Mouse (Mus musculus) heart, embryonic 14.5 days (tissue): ENCODE results near the gene Hnrnpl. TPM values are rescaled to one million over a fixed set of nuclear protein-coding genes. Genes with fewer than 3 reads are reported as not detected.

Experiments
- ATAC-seq: fragments of 200-750 bp; cut with Nextera tagmentation; 2 replicates; pipeline ENCODE4 v1.8.0; 2017; ENCODE audit warnings: low read depth, moderate TSS enrichment; ENCODE audit not compliant: insufficient number of reproducible peaks, insufficient read depth, low FRiP score
- H3K27ac ChIP-seq, 2 experiments: fragments of 200-500 bp in 1 of 2; fragments of 300-500 bp in 1 of 2; sonication (generic) in 1 of 2; replicated peaks in 1 of 2; 2 replicates each; pipeline ENCODE4 v1.5.1; 2012 to 2014; ENCODE audit warnings: low read depth in 2 of 2, low read length in 2 of 2, control low read depth in 1 of 2, mild to moderate bottlenecking in 1 of 2, mixed read lengths in 1 of 2; ENCODE audit not compliant: control insufficient read depth in 1 of 2, insufficient read depth in 1 of 2
- H3K27me3 ChIP-seq: fragments of 300-500 bp; sonication (generic); 2 replicates; pipeline ENCODE4 v1.6.1; 2014; ENCODE audit warnings: mild to moderate bottlenecking, low read length, control low read depth; ENCODE audit not compliant: control insufficient read depth, insufficient read depth
- H3K36me3 ChIP-seq: fragments of 300-500 bp; sonication (generic); 2 replicates; pipeline ENCODE4 v1.6.1; 2014; ENCODE audit warnings: mild to moderate bottlenecking, control low read depth, low read length, mixed read lengths; ENCODE audit not compliant: control insufficient read depth, insufficient read depth
- H3K4me1 ChIP-seq, 2 experiments: fragments of 200-500 bp in 1 of 2; fragments of 300-500 bp in 1 of 2; sonication (generic) in 1 of 2; 2 replicates each; pipeline ENCODE4 v1.6.1; 2012 to 2014; ENCODE audit warnings: low read length in 2 of 2, control low read depth in 1 of 2, mixed read lengths in 1 of 2; ENCODE audit not compliant: control insufficient read depth in 2 of 2, insufficient read depth in 2 of 2
- H3K4me2 ChIP-seq: fragments of 300-500 bp; sonication (generic); 2 replicates; pipeline ENCODE4 v1.6.1; 2014; ENCODE audit warnings: mild to moderate bottlenecking, low read length
- H3K4me3 ChIP-seq, 2 experiments: fragments of 200-500 bp in 1 of 2; fragments of 300-500 bp in 1 of 2; sonication (generic) in 1 of 2; 2 replicates each; pipeline ENCODE4 v1.5.1; 2012 to 2014; ENCODE audit warnings: low read length in 2 of 2, mild to moderate bottlenecking in 2 of 2, control low read depth in 1 of 2, low read depth in 1 of 2, moderate library complexity in 1 of 2; ENCODE audit not compliant: control insufficient read depth in 1 of 2, insufficient read depth in 1 of 2
- H3K9ac ChIP-seq: fragments of 300-500 bp; sonication (generic); 2 replicates; pipeline ENCODE4 v1.6.1; 2014; ENCODE audit warnings: mild to moderate bottlenecking, low read length
- H3K9me3 ChIP-seq: fragments of 300-500 bp; sonication (generic); 2 replicates; pipeline ENCODE4 v1.6.1; 2016; ENCODE audit warnings: low read length, control low read depth; ENCODE audit not compliant: control insufficient read depth
- WGBS: fragments of 180-500 bp; shearing (Covaris S2); extraction: QIAGEN DNeasy Blood & Tissue Kit; methylation state at CpG from one replicate; pipeline ENCODE4 v1.1.7; 2014; 5-methylcytosine and 5-hydroxymethylcytosine counted together
- polyA plus RNA-seq: library from polyadenylated mRNA; unstranded; fragments of >200 nt; fragmentation: Nextera tagmentation; extraction: Ambion mirVana; gene quantifications from 2 replicates; pipeline ENCODE4 v1.2.1, GENCODE M21; 2014

The Hnrnpl gene
- 151 and 155 TPM in 2 replicates for polyA plus RNA-seq

DNA sequence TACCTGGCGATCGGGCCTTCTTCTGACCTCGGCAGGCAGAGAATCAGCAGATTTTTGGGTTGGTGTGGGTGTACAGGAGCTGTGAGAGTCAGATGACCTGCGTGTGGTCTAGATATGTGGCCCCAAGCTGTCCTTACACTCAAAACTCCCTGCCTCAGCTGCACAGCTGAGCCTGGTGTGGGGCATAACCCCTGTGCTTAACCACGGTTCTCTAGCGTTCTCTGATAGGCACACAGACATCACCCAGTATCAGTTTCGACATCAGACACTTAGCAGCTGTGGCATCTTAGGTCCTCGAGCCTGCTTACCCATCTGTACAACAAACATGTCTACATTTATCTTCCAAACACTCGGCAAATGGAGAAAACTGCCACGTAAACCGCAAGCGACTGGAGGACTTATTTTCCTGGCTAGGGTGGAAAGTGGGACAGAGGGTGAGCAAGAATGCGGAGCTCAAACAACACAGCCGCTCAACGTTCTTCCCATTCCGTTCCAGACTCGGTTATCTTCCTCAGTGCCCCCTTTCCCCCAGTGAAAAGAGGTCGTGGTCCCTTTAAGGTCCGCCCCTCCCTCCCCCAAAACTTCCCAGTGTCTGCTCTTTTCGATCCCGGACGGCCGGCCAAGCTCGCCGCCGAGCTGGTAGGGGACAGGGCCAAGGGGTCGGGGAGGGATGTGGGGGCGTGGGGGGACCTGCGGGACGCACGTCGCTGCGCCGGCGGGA, at the start of gene Hnrnpl:
Gene Hnrnpl (plus strand): TSS at position 321 of the 721 bp plus-strand sequence.
- Histone ChIP-seq H3K4me1 (peaks cover 21 to 34% of the 10 kb centered on the region in 2 experiments), H3K9me3 (no peaks in the 10 kb centered on the region), H3K36me3 (peaks cover 17% of the 10 kb centered on the region), H3K9ac (peak within 1 kb of the TSS; percentile 93), H3K4me3 (peak within 1 kb of the TSS; percentile 68 to 71), H3K27me3 (no peaks in the 10 kb centered on the region), H3K4me2 (peak within 1 kb of the TSS; percentile 97), H3K27ac (peak within 1 kb of the TSS; percentile 100)
- ATAC-seq = peak; percentile 10
- WGBS = 3% methylated on average over 27 of the region's 35 CpGs

DNA sequence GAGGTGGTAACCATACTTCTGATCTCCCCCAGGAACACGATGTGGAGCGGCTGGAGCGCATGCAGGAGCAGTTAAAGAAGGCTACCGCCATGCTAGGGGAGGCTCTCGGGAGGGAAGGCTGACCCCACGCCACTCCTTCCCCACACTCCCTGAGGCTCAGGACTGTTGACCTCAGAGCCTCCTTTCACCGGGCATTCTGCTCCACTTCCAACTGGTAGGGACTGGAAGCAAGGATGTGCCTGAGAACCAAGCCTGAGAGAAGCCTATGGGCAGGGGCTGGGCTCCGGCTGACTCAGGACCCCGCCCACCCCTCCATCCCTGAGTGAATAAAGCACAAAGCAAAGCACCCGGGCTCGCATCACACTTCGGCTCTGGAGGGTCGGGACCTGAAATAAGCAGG, 49.7 kb upstream of the Hnrnpl start:
- WGBS = 78% methylated on average over 13 of the region's 13 CpGs
- no peak overlapping the region for H3K4me3 ChIP-seq
- no peak overlapping the region for H3K9ac ChIP-seq
- no peaks in the 10 kb centered on the region for H3K9me3 ChIP-seq
- H3K36me3 ChIP-seq = peaks cover 44% of the 10 kb centered on the region
- no peak for ATAC-seq
- H3K27ac ChIP-seq = no peak overlapping the region
- no peaks in the 10 kb centered on the region for H3K4me1 ChIP-seq
- peaks cover 22% of the 10 kb centered on the region for H3K27me3 ChIP-seq
- H3K4me2 ChIP-seq = no peak overlapping the region

DNA sequence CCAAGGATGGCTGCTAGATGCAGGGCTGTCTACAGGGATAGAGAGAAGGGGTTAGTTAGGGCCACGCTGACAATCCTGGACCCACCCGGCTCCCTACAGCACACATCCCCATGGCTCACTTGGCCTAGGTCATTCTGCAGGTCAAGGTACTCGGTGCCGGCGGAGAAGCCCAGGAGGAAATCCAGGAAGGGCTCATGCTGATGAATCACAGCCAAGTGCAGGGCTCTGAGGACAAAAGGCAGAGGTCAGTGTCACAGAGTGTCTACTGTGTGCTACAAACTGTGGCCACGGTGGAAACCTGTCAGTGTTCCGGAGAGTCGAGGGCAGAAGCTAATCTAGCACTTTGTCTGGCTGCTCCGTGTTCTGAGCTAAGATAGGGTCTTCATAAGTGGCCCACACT, 46.4 kb upstream of the Hnrnpl start:
- Histone ChIP-seq H3K36me3 (peaks cover 39% of the 10 kb centered on the region), H3K27me3 (0 out of 2 replicates have a peak, but pooled peaks cover 3% of the 10 kb centered on the region), H3K9me3 (no peaks in the 10 kb centered on the region), H3K9ac (no peak overlapping the region), H3K27ac (no peak overlapping the region), H3K4me2 (no peak overlapping the region), H3K4me1 (peaks cover 2 to 9% of the 10 kb centered on the region in 2 experiments; a peak in 2 of 4 replicates), H3K4me3 (no peak overlapping the region)
- ATAC-seq = no peak
- 69% methylated on average over 9 of the region's 9 CpGs for WGBS

DNA sequence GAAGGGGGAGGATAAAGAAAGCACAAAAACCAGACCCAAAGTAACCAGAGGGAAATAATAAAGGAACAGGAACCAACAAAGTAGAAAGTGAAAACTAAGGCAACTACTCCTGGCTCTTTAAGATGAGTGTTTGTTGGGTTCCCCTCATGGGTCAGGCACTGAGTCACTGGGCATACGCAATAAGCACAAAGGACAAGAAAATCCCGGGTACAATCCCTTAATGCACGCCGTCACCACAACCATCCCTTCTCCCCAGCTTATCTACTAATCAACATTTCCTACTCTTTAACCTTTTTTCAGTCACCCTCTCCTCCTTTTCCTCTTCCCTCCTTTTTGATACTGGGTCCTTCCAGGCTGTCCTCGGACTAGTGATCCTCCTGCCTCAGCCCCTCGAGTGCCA, 43.1 kb upstream of the Hnrnpl start:
- Histone ChIP-seq H3K36me3 (peaks cover 25% of the 10 kb centered on the region), H3K4me2 (peak overlapping the region; percentile 82), H3K9me3 (no peaks in the 10 kb centered on the region), H3K4me3 (peak overlapping the region in 1 of 2 experiments; percentile 75; a peak in 1 of 4 replicates), H3K4me1 (peaks cover 8 to 16% of the 10 kb centered on the region in 2 experiments), H3K9ac (peak overlapping the region; percentile 72; the same call in 1 of the 2 replicates), H3K27ac (no peak overlapping the region), H3K27me3 (no peaks in the 10 kb centered on the region)
- ATAC-seq = no peak
- 76% methylated on average over 6 of the region's 6 CpGs for WGBS

DNA sequence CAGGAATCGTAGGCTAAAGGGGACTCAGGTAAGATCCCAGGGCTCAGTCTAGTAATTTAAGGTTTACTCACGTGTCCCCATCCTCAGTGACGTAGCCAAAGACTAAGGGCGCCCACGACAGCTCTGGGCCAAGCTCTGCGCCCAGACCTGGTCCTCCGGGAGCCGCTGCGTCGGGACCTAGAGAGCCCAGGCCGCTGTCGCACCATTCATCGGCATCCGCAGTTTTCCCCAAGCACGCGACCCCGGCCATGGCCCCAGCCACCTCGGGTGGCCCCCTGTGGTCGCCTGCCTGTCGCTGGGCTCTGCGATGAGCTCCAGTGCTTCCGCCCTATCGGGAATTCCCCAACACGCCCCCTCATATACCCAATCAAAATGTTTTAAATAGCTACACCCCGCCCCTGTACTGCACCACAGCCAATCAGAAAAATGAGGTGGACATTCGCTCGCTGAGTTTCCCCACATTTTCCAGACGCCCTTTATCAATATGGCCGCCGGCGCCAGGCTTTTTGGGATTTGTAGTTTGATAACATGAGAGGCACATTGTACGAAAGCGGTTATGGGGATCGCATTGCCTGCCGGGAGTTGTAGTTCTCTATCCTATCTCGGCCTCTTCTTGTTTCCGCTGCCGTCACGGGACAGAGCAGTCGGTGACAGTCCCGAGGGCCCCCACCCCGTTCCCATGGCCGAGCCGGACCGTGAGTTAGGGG, 42.0 kb upstream of the Hnrnpl start, which contains the start of gene Sirt2:
Gene Sirt2 (plus strand): TSS at position 563 of the 707 bp plus-strand sequence.
- Histone ChIP-seq H3K9ac (peak within 1 kb of the TSS; percentile 77), H3K27ac (peak within 1 kb of the TSS in 1 of 2 experiments; percentile 25; a peak in 1 of 4 replicates), H3K4me3 (peak within 1 kb of the TSS; percentile 71 to 75), H3K4me2 (peak within 1 kb of the TSS; percentile 82), H3K9me3 (no peaks in the 10 kb centered on the region), H3K36me3 (peaks cover 14% of the 10 kb centered on the region), H3K4me1 (peaks cover 8 to 16% of the 10 kb centered on the region in 2 experiments), H3K27me3 (no peaks in the 10 kb centered on the region)
- ATAC-seq = peak; percentile 99
- under 1% methylated on average over 45 of the region's 45 CpGs for WGBS

DNA sequence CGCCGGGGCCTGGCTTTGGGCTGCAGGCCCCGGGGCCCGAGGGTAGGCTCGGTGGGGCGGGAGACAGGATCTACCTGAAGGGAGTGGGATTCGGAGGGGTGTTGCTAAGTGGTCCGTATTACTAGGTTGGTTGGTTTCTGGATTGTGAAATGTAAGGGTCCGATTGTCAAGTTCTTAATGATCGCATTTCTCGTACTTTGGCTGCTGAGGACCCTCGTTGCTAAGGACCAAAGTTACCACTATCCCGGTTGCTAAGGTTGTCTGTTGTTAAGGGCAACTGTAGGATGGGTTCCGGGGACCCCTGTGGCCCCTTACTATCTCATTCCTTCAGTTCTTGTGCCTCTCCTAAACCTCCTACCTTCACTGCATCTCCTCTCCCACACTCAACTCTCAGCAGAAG, 41.4 kb upstream of the Hnrnpl start:
- Histone ChIP-seq H3K27ac (no peak overlapping the region), H3K4me3 (peak overlapping the region; percentile 53 to 75), H3K4me1 (peaks cover 8 to 16% of the 10 kb centered on the region in 2 experiments), H3K27me3 (no peaks in the 10 kb centered on the region), H3K4me2 (peak overlapping the region; percentile 66), H3K9ac (peak overlapping the region; percentile 77), H3K36me3 (peaks cover 9% of the 10 kb centered on the region), H3K9me3 (no peaks in the 10 kb centered on the region)
- no peak for ATAC-seq
- WGBS = 5% methylated on average over 14 of the region's 14 CpGs

DNA sequence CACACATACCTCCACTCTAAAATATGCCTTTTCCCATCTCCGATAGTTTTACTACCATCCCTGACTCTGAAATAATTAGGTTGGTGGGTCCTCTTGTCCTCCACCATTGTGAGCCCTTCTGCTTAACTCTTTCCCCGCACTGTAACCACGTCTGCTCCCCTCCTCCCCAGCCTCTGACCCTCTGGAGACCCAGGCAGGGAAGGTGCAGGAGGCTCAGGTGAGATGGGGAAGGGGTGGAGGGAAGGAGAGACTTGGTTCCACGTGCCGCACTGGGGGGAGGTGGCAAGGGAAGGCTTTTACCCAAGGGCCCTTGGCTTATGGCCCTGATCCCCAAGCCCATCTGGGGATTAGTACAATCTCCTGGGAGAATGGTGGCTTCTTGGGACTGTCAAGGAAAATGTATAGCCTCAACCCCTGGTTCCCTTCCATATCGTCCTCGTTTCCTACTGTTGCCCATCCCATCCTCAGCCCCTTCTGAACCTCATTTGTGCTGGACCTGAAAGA, 40.8 kb upstream of the Hnrnpl start, which contains the start of gene Nfkbib:
Gene Nfkbib (minus strand): TSS at position 51 of the 504 bp plus-strand sequence.
- no peaks in the 10 kb centered on the region for H3K9me3 ChIP-seq
- H3K9ac ChIP-seq = peak within 1 kb of the TSS; percentile 77
- H3K4me1 ChIP-seq = peaks cover 8 to 16% of the 10 kb centered on the region in 2 experiments
- 0 out of 2 replicates have a peak, but pooled peaks cover 9% of the 10 kb centered on the region for H3K36me3 ChIP-seq
- no peak for ATAC-seq
- WGBS = 61% methylated on average over 7 of the region's 7 CpGs
- H3K4me3 ChIP-seq = peak within 1 kb of the TSS; percentile 71 to 75
- peak within 1 kb of the TSS; percentile 82 for H3K4me2 ChIP-seq
- no peak within 1 kb of the TSS for H3K27ac ChIP-seq
- H3K27me3 ChIP-seq = no peaks in the 10 kb centered on the region
